Mouse (Mus musculus): ENCODE data around the gene Slc2a2.
"Not testable (repeated sequence)": the region's sequence is repeated elsewhere in the genome, so short reads cannot be mapped to it uniquely, and the experiment has no call there.

GRCm38 (mm10) chr3:28772919-28773318, 75.2 kb downstream of the Slc2a2 start:
- TF ChIP-seq POLR2A (IDR thresholded peaks at IDR 0.05; ENCODE audit: borderline replicate concordance, control insufficient read depth, low read depth, low read length); CTCF (IDR thresholded peaks at IDR 0.05; ENCODE audit: control insufficient read depth, insufficient read depth, low read length): not testable (repeated sequence)
